Mouse (Mus musculus) Patski (cell line): ENCODE measurements around the gene Gm10100. TPM values are rescaled to one million over a fixed set of nuclear protein-coding genes. Genes with fewer than 3 reads are reported as not detected.
"Not testable (repeated sequence)": the region's sequence is repeated elsewhere in the genome, so short reads cannot be mapped to it uniquely, and the experiment has no call there.

ENCODE experiments used
- ATAC-seq: fragments of 100-300 bp; one replicate; pipeline ENCODE4 v1.8.0; 2021
- CTCF ChIA-PET: fragments of 350-600 bp; sonication (Branson Sonifier 250); formaldehyde crosslinking; loops from one replicate; lab custom pipeline; 2022; ENCODE audit warnings: inconsistent platforms; lab: Charles Lee
- POLR2A ChIA-PET: fragments of 350-600 bp; sonication (Branson Sonifier 250); formaldehyde crosslinking; loops from one replicate; lab custom pipeline; 2022; ENCODE audit warnings: antibody characterized with exemption, inconsistent platforms; lab: Charles Lee
- DNase-seq: peaks from one replicate; pipeline ENCODE4 v3.0.0-alpha.2; 2011; ENCODE audit warnings: low read depth, low spot score
- H3K27me3 ChIP-seq: fragments of 371-371 bp; one replicate; pipeline ENCODE4 v1.5.1; 2021
- CTCF ChIP-seq: fragments of 100-300 bp; IDR thresholded peaks from one replicate; pipeline ENCODE4 v1.5.1; 2021
- in situ Hi-C: fragments of 300-500 bp; cut with MboI; formaldehyde crosslinking; loops from 3 replicates; pipeline ENCODE4 v1.11.1; 2018; ENCODE audit warnings: low pct_unique_long_range_greater_than_20kb, mixed read lengths
- polyA plus RNA-seq: library from polyadenylated mRNA; unstranded; gene quantifications from one replicate; pipeline ENCODE4 v1.2.3, GENCODE M21; 2021

Gm10100 gene
- polyA plus RNA-seq, 1 experiment from 2014 or later = not detected

GRCm38 (mm10) chr10:77713734-77714133, 12.6 kb upstream of the Gm10100 start:
- no peak for ATAC-seq
- no peak for DNase-seq
- no peak for TF ChIP-seq CTCF
- ChIA-PET CTCF (no interaction called here), POLR2A (no interaction called here)
- H3K27me3 ChIP-seq = peaks cover 3% of the 10 kb centered on the region
- in situ Hi-C loops = no loop called here

- no peak for TF ChIP-seq CTCF
- CTCF ChIA-PET = no interaction called here
- POLR2A ChIA-PET = no interaction called here
Observed at GRCm38 (mm10) chr10:77715507-77715906, 10.8 kb upstream of the Gm10100 start, which contains the start of gene Gm10142. Gm10142 (plus strand) TSS chr10:77715807.

GRCm38 (mm10) chr10:77720299-77720698, 6.0 kb upstream of the Gm10100 start, which contains the start of gene Krtap12-1:
Krtap12-1 (plus strand) TSS chr10:77720599.
- in situ Hi-C loops, ATAC-seq, DNase-seq, CTCF ChIA-PET, POLR2A ChIA-PET: not testable (repeated sequence)
- peaks cover 29% of the 10 kb centered on the region for H3K27me3 ChIP-seq

More at GRCm38 (mm10) chr10:77715507-77715906, 10.8 kb upstream of the Gm10100 start, which contains the start of gene Gm10142:
- H3K27me3 ChIP-seq = peaks cover 3% of the 10 kb centered on the region
- no peak for ATAC-seq
- in situ Hi-C loops = no loop called here
- DNase-seq = no peak

- ChIA-PET CTCF (interaction anchor here (1.0 kb wide), 1 partner anchor 14 kb away, joined by 3 read pairs; no protein-coding TSS in a partner anchor), POLR2A (no interaction called here)
- no peak for ATAC-seq
- no peak for DNase-seq
- in situ Hi-C loops = no loop called here
- peaks cover 41% of the 10 kb centered on the region for H3K27me3 ChIP-seq
- no peak for TF ChIP-seq CTCF
Observed at GRCm38 (mm10) chr10:77724855-77725254, 1.4 kb upstream of the Gm10100 start.

- ChIA-PET POLR2A (no interaction called here), CTCF (no interaction called here)
- no peak for DNase-seq
- TF ChIP-seq CTCF = peak; percentile 42
- in situ Hi-C loops = no loop called here
- no peak for ATAC-seq
- H3K27me3 ChIP-seq = peaks cover 31% of the 10 kb centered on the region
Observed at GRCm38 (mm10) chr10:77728280-77728679, 2.0 kb downstream of the Gm10100 start.

GRCm38 (mm10) chr10:77729241-77729640, 3.0 kb downstream of the Gm10100 start:
- POLR2A ChIA-PET = no interaction called here
- TF ChIP-seq CTCF = peak; percentile 45
- ATAC-seq (no peak), DNase-seq (no peak)
- CTCF ChIA-PET = no interaction called here
- peaks cover 31% of the 10 kb centered on the region for H3K27me3 ChIP-seq
- in situ Hi-C loops = no loop called here

GRCm38 (mm10) chr10:77735928-77736327, 9.6 kb downstream of the Gm10100 start:
- ChIA-PET CTCF (interaction anchor here (1.2 kb wide), 1 partner anchor 9 kb away, joined by 3 read pairs; no protein-coding TSS in a partner anchor), POLR2A (no interaction called here)
- no peak for ATAC-seq
- TF ChIP-seq CTCF = no peak
- in situ Hi-C loops = no loop called here
- DNase-seq = no peak
- peaks cover 18% of the 10 kb centered on the region for H3K27me3 ChIP-seq

- ATAC-seq (no peak), DNase-seq (no peak)
- ChIA-PET CTCF (interaction anchor here (1.2 kb wide), 1 partner anchor 14 kb away, joined by 3 read pairs; no protein-coding TSS in a partner anchor), POLR2A (no interaction called here)
- TF ChIP-seq CTCF = no peak
- peaks cover 28% of the 10 kb centered on the region for H3K27me3 ChIP-seq
- in situ Hi-C loops = no loop called here
Observed at GRCm38 (mm10) chr10:77738929-77739328, 12.6 kb downstream of the Gm10100 start.

- DNase-seq, POLR2A ChIA-PET, CTCF ChIA-PET, in situ Hi-C loops, ATAC-seq: not testable (repeated sequence)
- peaks cover 26% of the 10 kb centered on the region for H3K27me3 ChIP-seq
Observed at GRCm38 (mm10) chr10:77741924-77742688, 15.8 kb downstream of the Gm10100 start, which contains the start of gene Gm18596. Gm18596 (minus strand) TSS chr10:77742638.

GRCm38 (mm10) chr10:77750686-77751085, 24.4 kb downstream of the Gm10100 start:
- in situ Hi-C loops, CTCF ChIA-PET, POLR2A ChIA-PET, ATAC-seq, H3K27me3 ChIP-seq, DNase-seq: not testable (repeated sequence)

GRCm38 (mm10) chr10:77751254-77751653, 25.0 kb downstream of the Gm10100 start, which contains the start of gene Gm9736:
Gm9736 (minus strand) TSS chr10:77751354.
- POLR2A ChIA-PET, DNase-seq, CTCF ChIA-PET, in situ Hi-C loops, H3K27me3 ChIP-seq, ATAC-seq: not testable (repeated sequence)

GRCm38 (mm10) chr10:77752312-77752711, 26.0 kb downstream of the Gm10100 start:
- in situ Hi-C loops, CTCF ChIA-PET, DNase-seq, ATAC-seq, POLR2A ChIA-PET, H3K27me3 ChIP-seq: not testable (repeated sequence)
